Mouse (Mus musculus) lung, postnatal 36 days (tissue): Measurements from ENCODE around the gene Depp1.
"Not testable (repeated sequence)": the region's sequence is repeated elsewhere in the genome, so short reads cannot be mapped to it uniquely, and the experiment has no call there.

Source experiments
- DNase-seq: peaks from one replicate; pipeline ENCODE4 v3.0.0; 2022; ENCODE audit warnings: mixed read lengths

The Depp1 gene

GRCm38 (mm10) chr6:116650406-116650805, at the start of gene Depp1:
Gene Depp1, plus strand, starts transcription at chr6:116650609.
- DNase-seq = peak; percentile 92

- DNase-seq = not testable (repeated sequence)
Observed at GRCm38 (mm10) chr6:116600969-116601368, 49.4 kb upstream of the Depp1 start.

GRCm38 (mm10) chr6:116607230-116607629, 43.2 kb upstream of the Depp1 start:
- DNase-seq = no peak

- DNase-seq = no peak
Observed at GRCm38 (mm10) chr6:116615719-116616118, 34.7 kb upstream of the Depp1 start.

DNA sequence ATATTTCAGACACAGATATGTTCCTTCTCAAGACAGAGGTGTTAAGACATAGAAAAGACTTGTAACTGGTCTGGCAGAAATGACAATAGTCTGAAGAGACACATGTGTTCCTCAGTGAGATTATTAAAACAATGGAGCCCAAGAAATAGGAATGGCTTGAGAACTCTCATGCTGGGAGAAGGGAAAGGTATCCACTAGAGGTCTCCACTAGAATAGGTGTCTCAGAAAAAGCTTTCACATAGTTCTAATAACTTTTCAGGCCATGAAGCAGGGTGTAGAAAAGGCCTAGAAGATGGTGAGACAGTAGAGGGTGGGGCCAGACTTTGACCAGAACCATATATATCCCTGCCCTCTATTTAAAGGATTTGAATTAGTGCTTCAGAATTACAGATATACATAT, 32.3 kb upstream of the Depp1 start:
- DNase-seq = no peak

- no peak for DNase-seq
Observed at GRCm38 (mm10) chr6:116621318-116622023, 28.9 kb upstream of the Depp1 start.

DNA sequence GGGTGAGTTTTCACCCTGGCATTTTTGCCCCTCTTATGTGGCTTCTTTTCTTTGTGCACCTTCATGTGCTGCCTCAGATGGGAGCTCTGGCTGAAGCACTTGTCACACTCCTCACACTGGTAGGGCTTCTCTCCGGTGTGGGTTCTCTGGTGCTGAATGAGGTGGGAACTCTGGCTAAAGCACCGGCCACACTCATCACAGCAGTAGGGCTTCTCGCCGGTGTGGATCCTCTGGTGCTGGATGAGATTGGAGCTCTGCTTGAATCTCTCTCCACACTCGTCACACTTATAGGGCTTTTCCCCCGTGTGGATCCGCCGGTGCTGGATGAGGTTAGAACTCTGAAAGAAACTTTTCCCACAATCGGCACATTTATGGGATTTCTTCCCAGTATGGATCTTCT, 24.0 kb upstream of the Depp1 start:
- not testable (repeated sequence) for DNase-seq

DNA sequence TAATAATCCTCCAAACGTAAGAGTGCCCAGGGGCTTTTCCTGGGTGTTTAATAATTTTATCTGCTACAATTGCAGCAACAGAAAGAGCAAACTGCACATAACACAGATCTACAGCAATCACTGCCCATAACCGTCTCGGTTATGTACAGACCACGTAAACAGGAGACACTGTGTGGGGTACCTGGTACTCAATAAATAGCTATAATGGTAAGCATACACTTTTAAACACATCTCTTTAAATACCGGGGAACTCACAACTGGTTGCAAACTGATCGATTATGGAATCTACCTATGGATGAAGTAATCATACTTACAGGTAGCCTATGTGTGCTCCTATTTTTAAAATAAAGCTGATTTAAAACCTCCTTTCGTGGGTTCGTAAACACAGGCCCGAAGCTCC, 22.3 kb upstream of the Depp1 start:
- no peak for DNase-seq

- peak; percentile 67 for DNase-seq
Observed at GRCm38 (mm10) chr6:116628539-116629171, 21.8 kb upstream of the Depp1 start, which contains the start of gene Zfp422. Gene Zfp422, minus strand, starts transcription at chr6:116628999.

DNA sequence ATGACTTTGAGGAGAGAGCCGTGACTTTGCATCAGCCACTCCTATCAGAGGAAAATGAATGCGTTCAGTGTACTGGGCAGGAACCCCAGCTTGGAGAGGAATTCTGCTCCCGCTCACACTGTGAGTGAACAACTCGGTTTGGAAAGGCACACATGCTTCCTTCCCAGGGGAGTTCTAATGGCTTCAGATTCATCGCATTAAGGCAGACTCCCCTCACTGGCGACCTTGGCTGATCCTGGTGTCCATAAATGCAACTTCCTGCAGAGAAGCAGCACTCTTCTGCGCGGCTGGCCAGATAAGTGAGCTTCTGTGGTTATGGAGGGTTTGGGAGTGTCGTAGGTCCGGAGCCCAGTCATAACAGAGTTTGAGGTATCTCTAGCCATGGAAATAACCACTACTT, 20.6 kb upstream of the Depp1 start:
- no peak for DNase-seq

DNA sequence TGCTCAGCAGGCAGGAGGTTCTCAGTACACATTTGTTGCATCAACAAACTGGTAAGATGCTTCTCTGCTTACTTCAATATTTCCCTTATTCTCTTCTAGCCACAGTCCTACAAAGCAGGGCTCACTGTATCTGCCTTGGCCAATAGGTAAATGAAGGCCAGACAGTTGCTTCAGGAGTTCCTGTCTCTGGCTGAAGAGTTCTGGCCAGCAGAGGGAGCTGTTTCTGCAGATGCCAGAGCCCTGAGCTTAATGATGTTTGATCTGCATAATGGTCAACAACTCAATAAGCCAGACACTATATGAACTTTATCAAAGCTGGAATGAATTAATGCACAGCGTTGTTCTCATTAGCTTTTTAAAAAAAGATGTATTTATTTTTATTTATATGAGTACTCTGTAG, 18.3 kb upstream of the Depp1 start:
- DNase-seq = peak; percentile 97

DNA sequence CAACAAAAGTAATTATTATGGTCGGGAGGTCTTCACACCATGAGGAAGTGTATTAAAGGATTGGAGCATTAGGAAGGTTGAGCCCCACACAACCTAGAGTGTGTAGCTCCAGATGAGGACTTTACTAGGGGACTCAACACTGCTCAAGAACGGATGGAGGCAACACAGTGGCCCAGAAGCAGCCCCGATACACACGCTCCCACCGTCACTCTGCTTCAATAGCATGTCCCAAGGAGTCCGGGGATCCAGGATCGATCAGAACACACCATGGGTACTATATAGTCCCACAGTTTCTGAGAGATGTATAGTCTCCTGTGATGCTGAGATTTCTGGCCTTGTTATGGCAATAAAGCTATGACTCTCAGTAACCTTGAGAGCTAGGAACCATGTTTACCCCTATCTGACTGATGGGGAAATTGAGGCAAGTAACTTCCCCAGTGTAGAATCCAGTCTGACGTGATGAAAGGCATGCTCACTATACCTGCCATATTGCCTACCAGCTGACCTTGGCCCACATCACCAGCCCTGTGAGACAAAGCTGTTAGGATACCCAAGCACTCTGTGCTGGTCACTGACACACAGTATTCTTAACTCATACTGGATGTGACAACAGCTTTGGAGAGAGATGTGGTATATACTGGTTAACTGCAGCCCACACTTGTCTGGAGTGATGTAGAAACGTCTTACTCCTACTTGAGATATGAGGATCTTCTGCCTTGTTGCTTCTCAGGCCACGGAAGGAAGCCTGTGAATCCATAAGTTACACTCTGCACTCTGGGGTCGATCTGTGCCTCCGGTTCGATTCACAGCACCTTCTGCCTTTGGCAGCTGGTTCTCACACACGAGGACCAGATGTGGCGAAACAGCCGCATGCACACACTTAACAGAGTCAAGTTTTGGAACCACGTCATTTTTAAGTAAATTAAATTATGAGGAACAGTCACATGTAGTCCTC, 16.4 kb upstream of the Depp1 start:
- no peak for DNase-seq

DNA sequence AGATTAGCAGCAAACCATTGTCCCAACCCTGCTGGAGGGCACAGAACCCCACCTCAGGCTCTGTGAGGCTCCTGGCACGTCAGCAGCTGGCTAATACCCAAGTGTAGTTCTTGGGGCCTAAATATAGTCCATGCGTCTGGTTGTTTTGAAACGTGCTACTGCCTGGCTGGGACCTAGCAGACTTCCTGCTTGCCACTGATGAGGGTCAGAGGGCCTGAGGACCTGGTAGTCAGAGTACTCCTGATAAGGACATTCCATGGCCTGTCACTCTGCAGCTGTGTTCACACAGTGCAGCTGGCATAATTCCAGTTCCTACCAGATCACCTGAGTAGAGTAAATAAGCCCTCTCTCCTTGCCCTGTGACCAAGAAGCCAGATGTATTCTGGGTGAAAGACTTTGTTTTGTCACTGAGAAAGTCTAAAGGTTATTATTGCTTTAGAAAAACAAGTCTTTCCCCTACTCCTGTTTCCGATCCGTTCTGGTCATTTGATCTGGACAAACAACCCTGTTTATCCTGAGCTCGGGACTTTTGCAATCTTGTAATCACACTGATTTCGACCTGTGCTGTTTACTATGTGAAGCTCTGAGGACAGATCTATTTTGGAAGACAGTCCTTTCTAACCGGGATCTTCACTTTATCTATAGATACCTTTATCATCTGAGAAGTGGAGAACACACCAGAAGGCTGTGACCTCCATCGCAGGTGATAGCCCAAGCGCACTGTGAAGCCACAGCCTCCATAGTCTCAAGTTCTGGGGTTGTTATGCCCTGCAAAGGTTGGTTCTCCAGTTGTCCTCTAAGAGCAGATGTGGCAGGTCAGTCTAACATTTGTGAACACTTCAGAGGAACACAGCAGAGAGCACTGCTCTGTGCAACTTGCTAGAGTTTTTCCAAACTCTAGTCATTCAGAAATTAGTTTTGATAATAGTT, 14.9 kb upstream of the Depp1 start:
- peak; percentile 95 for DNase-seq

GRCm38 (mm10) chr6:116636581-116637235, 13.7 kb upstream of the Depp1 start:
- DNase-seq = no peak

DNA sequence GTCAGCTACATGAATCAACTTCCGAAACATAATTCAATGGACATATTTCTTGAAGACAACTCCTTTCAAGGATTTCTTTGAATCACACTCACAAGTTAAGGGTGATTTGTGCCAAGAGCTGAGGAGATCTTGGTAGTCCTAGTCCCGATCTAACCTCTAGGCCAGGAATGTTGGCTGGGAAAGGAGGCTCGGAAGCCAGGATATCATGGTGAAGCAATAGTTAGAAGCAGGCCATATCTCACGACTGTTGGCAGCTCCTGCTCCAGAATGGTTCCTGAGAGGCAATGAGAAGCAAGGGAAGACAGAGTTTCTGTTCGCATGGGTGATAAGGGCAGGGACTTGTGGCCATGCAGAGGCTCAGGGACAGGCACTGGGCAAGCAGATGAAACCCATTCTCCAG, 12.9 kb upstream of the Depp1 start:
- DNase-seq = peak; percentile 59

- no peak for DNase-seq
Observed at GRCm38 (mm10) chr6:116638871-116639270, 11.5 kb upstream of the Depp1 start.

- DNase-seq = peak; percentile 77
Observed at GRCm38 (mm10) chr6:116639663-116640062, 10.7 kb upstream of the Depp1 start.

DNA sequence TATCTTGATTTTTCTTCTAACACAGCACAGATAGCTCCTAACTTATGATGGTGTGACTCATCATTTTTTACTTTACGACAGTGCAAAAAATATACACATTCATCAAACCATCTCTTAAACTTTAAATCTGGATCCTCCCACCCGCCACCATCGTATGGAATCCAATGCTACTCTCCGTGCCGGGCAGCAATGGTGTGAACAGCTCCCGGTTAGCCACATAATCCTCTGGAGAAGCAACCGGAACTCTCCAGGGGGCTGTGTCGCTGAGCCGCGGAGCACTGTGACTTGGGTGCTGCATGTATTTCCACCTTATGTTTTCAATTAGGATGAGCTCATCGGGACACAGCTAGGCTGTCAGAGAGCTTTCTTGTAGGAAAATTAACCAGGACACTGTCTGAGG, 7.5 kb upstream of the Depp1 start:
- DNase-seq = no peak

DNA sequence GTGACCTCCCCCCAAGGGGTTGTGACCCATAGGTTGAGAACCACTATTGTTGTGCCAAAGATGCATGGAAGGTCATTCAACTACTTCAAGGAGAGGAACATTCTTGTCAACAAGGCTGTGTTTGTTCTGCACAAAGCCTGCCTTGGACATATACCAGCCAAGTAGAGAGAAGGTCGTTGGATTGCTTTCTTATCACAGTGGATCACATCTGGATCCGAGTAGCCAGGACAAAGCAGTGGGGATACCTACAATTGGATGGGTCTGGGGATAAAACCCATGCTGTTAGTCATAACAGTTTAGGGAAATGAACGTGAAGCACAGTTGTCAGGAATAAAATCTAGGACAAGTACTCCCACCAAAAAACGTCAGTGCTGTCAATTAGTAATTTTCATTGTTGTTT, 6.5 kb upstream of the Depp1 start:
- DNase-seq = no peak

- DNase-seq = peak; percentile 71
Observed at GRCm38 (mm10) chr6:116644335-116644734, 6.1 kb upstream of the Depp1 start.

- DNase-seq = no peak
Observed at GRCm38 (mm10) chr6:116647763-116648162, 2.6 kb upstream of the Depp1 start.

GRCm38 (mm10) chr6:116649811-116650210, 598 bp upstream of the Depp1 start:
- DNase-seq = no peak
